Mouse (Mus musculus): Measurements from ENCODE around the gene Ctns.

DNA sequence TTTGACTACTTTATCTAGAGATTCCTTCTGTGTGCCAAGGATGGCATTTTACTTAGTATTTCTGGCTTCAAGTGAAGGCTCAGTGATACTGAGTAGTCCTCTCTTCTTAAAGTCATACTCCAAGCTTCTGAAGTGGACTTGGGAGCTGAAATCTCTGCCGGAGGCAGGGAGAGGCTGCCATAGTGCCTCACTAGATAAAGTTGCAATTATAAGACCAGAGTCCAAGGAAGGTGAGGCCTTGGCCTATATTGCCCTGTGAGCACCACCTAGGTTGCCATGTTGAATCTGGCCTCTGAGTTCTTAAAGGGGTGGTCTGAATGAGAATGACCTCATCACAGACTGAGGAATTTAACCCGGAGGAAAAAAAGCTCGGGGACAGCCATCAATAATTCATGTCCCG is 43.9 kb upstream of the Ctns start:
- TF ChIP-seq CTCF (IDR thresholded peaks at IDR 0.05; ENCODE audit: low read depth, low read length) (no peak), POLR2A (IDR thresholded peaks at IDR 0.05; ENCODE audit: insufficient read depth, low read length) (no peak)
